Mouse (Mus musculus): ENCODE data around the gene Fhit. TPM values are rescaled to one million over a fixed set of nuclear protein-coding genes. Genes with fewer than 3 reads are reported as not detected.
"Not testable (repeated sequence)": the region's sequence is repeated elsewhere in the genome, so short reads cannot be mapped to it uniquely, and the experiment has no call there.

Gene Fhit
- total RNA-seq (2015) (5.3 and 8.8 TPM in 2 replicates), total RNA-seq (2017) (6.6 and 9.7 TPM in 2 replicates)

- ATAC-seq (replicated peaks; ENCODE audit: poor library complexity) = peak; percentile 93
These were observed at the start of gene Fhit for GRCm38 (mm10) chr14:11161751-11162231. Fhit (minus strand) TSS chr14:11162035.

- no peak for ATAC-seq (replicated peaks; ENCODE audit: poor library complexity)
These were observed 45.0 kb upstream of the Fhit start for GRCm38 (mm10) chr14:11206786-11207185.

GRCm38 (mm10) chr14:11160806-11161450 is 907 bp downstream of the Fhit start:
- peak; percentile 80 for ATAC-seq (replicated peaks; ENCODE audit: poor library complexity)

DNA sequence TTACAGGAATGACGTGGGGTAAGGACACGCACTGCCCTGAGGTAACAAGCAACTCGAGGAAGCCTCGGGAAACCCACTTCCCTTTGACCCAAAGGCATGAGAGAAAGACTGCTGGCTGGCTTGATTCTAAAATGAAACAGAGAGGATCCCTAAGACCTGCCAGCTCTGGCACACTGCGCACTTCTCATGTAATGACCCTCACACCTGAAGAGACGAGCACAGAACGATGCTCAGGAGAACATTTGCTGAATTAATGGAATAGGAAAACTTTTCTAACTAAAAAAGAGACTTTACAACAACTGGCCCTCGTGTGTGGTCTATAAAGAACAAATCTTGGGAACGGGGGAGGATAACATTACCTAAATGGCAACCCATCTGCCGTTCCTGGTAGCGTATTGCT is 2.2 kb downstream of the Fhit start:
- ATAC-seq (replicated peaks; ENCODE audit: poor library complexity) = no peak

- no peak for ATAC-seq (replicated peaks; ENCODE audit: poor library complexity)
These were observed 2.8 kb downstream of the Fhit start for GRCm38 (mm10) chr14:11159021-11159420.

GRCm38 (mm10) chr14:11157741-11158140 is 4.1 kb downstream of the Fhit start:
- no peak for ATAC-seq (replicated peaks; ENCODE audit: poor library complexity)

GRCm38 (mm10) chr14:11151634-11152321 is 10.1 kb downstream of the Fhit start:
- ATAC-seq (replicated peaks; ENCODE audit: poor library complexity) = no peak

- no peak for ATAC-seq (replicated peaks; ENCODE audit: poor library complexity)
These were observed 27.8 kb downstream of the Fhit start for GRCm38 (mm10) chr14:11133787-11134735.

- no peak for ATAC-seq (replicated peaks; ENCODE audit: poor library complexity)
These were observed 29.0 kb downstream of the Fhit start for GRCm38 (mm10) chr14:11132637-11133474.

DNA sequence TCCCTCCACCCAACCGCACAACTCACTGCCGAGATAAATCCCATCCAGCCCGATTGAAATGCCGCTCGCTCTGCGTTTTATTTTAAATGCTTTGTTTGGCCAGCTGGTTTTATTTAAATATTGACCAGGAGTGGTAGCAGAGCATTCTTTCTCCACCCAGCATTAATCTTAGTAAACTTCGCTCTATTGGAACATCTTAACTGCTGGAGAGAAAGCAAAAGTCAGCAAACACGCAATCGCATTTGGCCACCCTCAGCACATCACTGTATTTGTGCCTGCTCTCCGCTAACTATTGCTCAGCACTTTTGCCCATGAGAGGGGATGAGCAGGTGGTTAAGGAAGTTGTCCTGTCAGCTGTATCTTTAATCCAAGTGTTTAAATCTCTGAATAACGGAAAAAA is 36.7 kb downstream of the Fhit start:
- no peak for ATAC-seq (replicated peaks; ENCODE audit: poor library complexity)

DNA sequence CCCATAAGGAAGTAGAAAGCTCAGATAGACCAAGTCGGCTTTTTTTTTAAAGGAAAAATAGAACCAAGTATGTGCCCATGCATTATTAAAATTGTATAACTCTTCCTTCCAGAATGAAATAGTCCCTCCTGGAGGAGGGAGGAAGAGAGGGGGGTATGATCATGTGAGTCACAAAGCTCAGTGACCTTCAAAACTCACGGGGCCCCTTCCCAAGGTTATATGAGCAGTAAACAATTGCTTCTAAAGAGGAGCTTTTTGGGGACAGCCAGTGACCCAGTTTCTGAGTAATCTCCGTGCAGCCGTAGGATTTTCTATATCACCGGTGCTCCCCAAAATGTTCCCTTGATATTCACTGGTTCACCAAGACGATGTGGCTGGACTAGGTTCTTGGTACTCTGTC is 42.8 kb downstream of the Fhit start:
- ATAC-seq (replicated peaks; ENCODE audit: poor library complexity) = no peak

DNA sequence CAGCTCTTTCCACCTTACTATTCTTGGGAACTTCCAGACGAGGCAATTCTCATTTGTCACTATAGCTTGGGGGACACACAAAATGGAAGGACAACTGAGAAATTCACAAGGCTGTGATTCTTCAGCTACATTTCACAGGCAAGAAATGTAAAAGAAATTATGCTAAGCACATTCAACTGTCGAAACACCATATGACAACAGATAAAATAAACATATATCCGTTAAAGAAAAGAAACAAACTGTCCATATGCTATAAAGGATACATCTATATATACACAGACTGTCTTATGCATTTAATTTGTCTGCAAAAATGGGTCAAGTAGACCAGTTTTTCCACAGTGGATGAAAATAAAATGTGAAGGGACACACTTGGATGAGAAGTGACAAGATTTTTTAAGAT is 76.2 kb downstream of the Fhit start:
- ATAC-seq (replicated peaks; ENCODE audit: poor library complexity) = no peak

- ATAC-seq (replicated peaks; ENCODE audit: poor library complexity) = no peak
These were observed 77.9 kb downstream of the Fhit start for GRCm38 (mm10) chr14:11083946-11084345.

- no peak for ATAC-seq (replicated peaks; ENCODE audit: poor library complexity)
These were observed 78.4 kb downstream of the Fhit start for GRCm38 (mm10) chr14:11083462-11083861.

- ATAC-seq (replicated peaks; ENCODE audit: poor library complexity) = no peak
These were observed 98.2 kb downstream of the Fhit start for GRCm38 (mm10) chr14:11063594-11063993.

DNA sequence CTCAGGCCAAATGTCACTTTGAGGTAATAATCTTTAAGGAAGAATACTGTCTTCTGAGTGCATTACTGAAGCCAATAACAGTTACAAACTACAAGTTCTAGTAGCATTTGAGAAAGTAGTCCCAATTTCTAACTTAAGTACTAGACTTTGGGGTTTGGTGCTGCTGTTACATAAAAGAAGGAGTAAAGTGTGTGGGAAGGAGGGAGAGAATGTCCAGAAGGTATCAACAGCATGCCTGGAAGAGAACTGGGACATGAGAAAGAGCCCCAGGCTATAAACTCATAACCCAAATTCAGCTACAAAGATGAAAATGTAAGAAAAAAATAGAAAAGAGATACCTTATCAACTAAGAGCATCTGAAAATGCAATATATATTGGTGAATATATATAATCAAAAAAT is 101.6 kb downstream of the Fhit start:
- no peak for ATAC-seq (replicated peaks; ENCODE audit: poor library complexity)

DNA sequence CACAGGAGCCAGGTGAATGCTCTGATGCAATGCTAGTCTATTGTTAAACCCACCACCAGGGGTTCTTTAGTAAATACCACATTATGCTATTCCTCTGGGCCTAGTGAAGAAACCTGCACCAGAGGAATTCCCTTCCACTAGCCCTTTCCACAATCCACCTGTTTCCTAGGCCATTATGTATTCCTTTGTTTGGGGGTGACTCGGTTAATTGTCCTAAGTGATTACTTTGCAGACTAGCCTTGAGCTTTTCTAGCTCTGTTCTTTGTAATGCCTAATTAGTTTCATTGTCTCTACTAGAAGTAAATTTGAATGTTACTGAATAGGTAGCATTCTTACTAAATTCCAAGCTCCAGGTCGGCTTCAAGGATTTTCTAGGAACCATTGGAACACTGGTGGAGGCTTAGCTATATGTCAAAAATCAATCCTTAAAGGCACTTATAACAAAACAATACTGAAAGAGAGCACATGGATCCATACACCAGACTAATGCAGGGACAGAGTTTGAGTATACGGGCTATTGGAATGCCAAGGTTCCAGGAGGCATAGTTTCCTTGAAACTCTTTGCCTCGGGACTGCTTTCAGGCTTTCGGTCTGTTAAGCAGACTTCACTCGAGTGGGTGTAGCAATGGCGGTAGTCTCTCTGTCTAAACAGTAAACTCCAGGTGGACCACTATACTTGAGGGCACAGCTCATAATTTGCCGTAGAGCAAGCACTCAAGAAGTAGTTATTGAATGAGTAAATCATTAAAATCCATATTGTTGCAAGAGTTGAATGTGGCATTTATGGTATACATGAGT is 122.1 kb downstream of the Fhit start:
- ATAC-seq (replicated peaks; ENCODE audit: poor library complexity) = not testable (repeated sequence)

GRCm38 (mm10) chr14:11021391-11021790 is 140.4 kb downstream of the Fhit start:
- ATAC-seq (replicated peaks; ENCODE audit: poor library complexity) = no peak

DNA sequence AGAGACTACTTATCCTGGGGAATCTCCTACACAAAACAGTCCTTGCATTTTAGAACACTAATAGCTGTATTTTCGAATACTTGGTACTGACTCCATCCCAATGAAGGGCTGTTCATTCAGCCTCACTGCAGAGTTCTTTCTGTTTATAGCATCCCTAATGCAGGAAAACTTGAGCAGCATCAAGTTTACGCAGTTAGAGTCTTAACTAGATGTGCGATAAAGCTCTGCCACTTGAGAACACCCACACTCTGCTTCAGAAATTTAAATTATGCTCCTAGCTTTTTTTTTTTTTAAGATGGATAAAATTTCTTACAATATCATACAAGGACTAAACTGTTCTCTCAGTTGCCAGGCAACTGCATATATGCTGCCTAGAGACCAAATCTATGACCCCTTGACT is 183.2 kb downstream of the Fhit start:
- no peak for ATAC-seq (replicated peaks; ENCODE audit: poor library complexity)

GRCm38 (mm10) chr14:10941647-10942046 is 220.2 kb downstream of the Fhit start:
- no peak for ATAC-seq (replicated peaks; ENCODE audit: poor library complexity)
